Mouse (Mus musculus) liver, embryonic 13.5 days (tissue): Measurements from ENCODE around the gene Ugt1a6b. TPM values are rescaled to one million over a fixed set of nuclear protein-coding genes. Genes with fewer than 3 reads are reported as not detected.

ENCODE experiments used
- ATAC-seq: fragments of 200-750 bp; cut with Nextera tagmentation; 2 replicates; pipeline ENCODE4 v1.8.0; 2017; ENCODE audit warnings: low read depth, mild to moderate bottlenecking, moderate number of reproducible peaks, moderate library complexity
- DNase-seq: peaks from one replicate; pipeline ENCODE4 v3.0.0; 2022
- H3K27ac ChIP-seq: fragments of 300-500 bp; sonication (generic); 2 replicates; pipeline ENCODE4 v1.5.1; 2015; ENCODE audit warnings: moderate library complexity, mild to moderate bottlenecking, inconsistent platforms
- H3K27me3 ChIP-seq: fragments of 300-500 bp; sonication (generic); 2 replicates; pipeline ENCODE4 v1.6.1; 2015; ENCODE audit warnings: mild to moderate bottlenecking, inconsistent platforms
- H3K36me3 ChIP-seq: fragments of 300-500 bp; sonication (generic); 2 replicates; pipeline ENCODE4 v1.6.1; 2015; ENCODE audit warnings: mild to moderate bottlenecking, inconsistent platforms
- H3K4me1 ChIP-seq: fragments of 300-500 bp; sonication (generic); replicated peaks from 2 replicates; pipeline ENCODE4 v1.6.1; 2015; ENCODE audit warnings: inconsistent platforms
- H3K4me2 ChIP-seq: fragments of 300-500 bp; sonication (generic); 2 replicates; pipeline ENCODE4 v1.6.1; 2015; ENCODE audit warnings: inconsistent platforms, mild to moderate bottlenecking, moderate library complexity
- H3K4me3 ChIP-seq: fragments of 300-500 bp; sonication (generic); replicated peaks from 2 replicates; pipeline ENCODE4 v1.5.1; 2015; ENCODE audit warnings: mild to moderate bottlenecking, inconsistent platforms
- H3K9ac ChIP-seq: fragments of 300-500 bp; sonication (generic); 2 replicates; pipeline ENCODE4 v1.6.1; 2015; ENCODE audit warnings: mild to moderate bottlenecking, inconsistent platforms
- H3K9me3 ChIP-seq: fragments of 300-500 bp; sonication (generic); replicated peaks from 2 replicates; pipeline ENCODE4 v1.6.1; 2016; ENCODE audit warnings: inconsistent platforms
- WGBS: fragments of 180-500 bp; shearing (Covaris S2); methylation state at CpG from one replicate; pipeline ENCODE4 v1.1.7; 2015; ENCODE audit not compliant: insufficient replicate concordance; 5-methylcytosine and 5-hydroxymethylcytosine counted together
- polyA plus RNA-seq: library from polyadenylated mRNA; unstranded; fragments of >200 nt; fragmentation: Nextera tagmentation; extraction: Ambion mirVana; gene quantifications from 2 replicates; pipeline ENCODE4 v1.2.1, GENCODE M21; 2015

The Ugt1a6b gene
- polyA plus RNA-seq, 1 experiment from 2014 or later = 2.1 TPM

GRCm38 (mm10) chr1:88227482-88227881 lies 124.4 kb downstream of the Ugt1a6b start:
- H3K9ac ChIP-seq = no peak overlapping the region
- H3K4me2 ChIP-seq = no peak overlapping the region
- peaks cover 54% of the 10 kb centered on the region for H3K9me3 ChIP-seq
- no peaks in the 10 kb centered on the region for H3K27me3 ChIP-seq
- no peaks in the 10 kb centered on the region for H3K4me1 ChIP-seq
- no peak overlapping the region for H3K4me3 ChIP-seq
- no peaks in the 10 kb centered on the region for H3K36me3 ChIP-seq
- 42% methylated on average over 2 of the region's 2 CpGs for WGBS
- H3K27ac ChIP-seq = no peak overlapping the region
- DNase-seq (no peak), ATAC-seq (no peak)

- DNase-seq = no peak
- no peak overlapping the region for H3K27ac ChIP-seq
- WGBS = 57% methylated on average over 7 of the region's 7 CpGs
- no peaks in the 10 kb centered on the region for H3K4me1 ChIP-seq
- peaks cover 60% of the 10 kb centered on the region for H3K9me3 ChIP-seq
- H3K9ac ChIP-seq = no peak overlapping the region
- H3K4me3 ChIP-seq = no peak overlapping the region
- H3K36me3 ChIP-seq = no peaks in the 10 kb centered on the region
- ATAC-seq = no peak
- H3K27me3 ChIP-seq = no peaks in the 10 kb centered on the region
- no peak overlapping the region for H3K4me2 ChIP-seq
Measured at GRCm38 (mm10) chr1:88228121-88228520, 125.1 kb downstream of the Ugt1a6b start.

DNA sequence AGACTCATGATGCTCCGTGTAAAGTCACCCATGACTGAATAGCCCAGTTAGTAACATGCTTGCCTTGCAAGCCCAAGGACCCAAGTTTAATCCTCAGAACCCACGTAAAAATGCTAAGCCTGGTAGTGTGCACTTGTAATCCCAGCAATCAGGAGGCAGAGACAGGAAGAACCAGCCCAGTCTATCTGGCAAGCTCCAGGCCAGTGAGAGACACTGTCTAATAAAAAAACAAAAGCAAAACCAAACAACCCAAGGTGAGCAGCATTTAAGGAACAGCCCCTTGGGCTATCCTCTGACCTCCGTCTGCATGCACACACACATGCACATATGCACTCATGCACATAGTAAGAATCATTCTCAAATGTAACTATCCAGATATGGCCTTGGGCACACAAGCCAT lies 126.5 kb downstream of the Ugt1a6b start:
- H3K9ac ChIP-seq = no peak overlapping the region
- WGBS = 54% methylated on average over 3 of the region's 3 CpGs
- no peaks in the 10 kb centered on the region for H3K27me3 ChIP-seq
- ATAC-seq (no peak), DNase-seq (no peak)
- H3K4me1 ChIP-seq = no peaks in the 10 kb centered on the region
- peaks cover 74% of the 10 kb centered on the region for H3K9me3 ChIP-seq
- no peak overlapping the region for H3K4me2 ChIP-seq
- no peak overlapping the region for H3K4me3 ChIP-seq
- no peaks in the 10 kb centered on the region for H3K36me3 ChIP-seq
- H3K27ac ChIP-seq = no peak overlapping the region

DNA sequence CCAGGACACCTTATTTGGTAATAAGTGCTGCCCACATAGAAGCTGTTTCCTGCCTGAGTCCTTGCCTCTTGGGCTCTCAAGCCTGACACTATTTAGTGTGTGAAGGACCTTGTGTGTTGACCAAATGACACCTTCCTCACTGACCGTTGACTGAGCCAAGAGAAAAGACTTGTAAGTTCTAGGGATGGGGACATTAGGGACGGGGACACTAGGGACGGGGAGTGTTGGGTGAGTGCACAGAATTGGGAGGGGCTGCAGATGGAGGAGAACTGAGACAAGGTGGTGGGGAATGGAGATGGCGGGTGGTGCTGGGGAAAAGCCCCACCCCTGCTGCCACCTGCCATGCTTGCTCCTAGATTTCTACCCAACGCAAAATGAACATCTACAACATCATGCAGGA lies 126.9 kb downstream of the Ugt1a6b start:
- DNase-seq (no peak), ATAC-seq (0 out of 2 replicates have a peak, but pooled peaks have one; percentile 8)
- Histone ChIP-seq H3K4me2 (no peak overlapping the region), H3K27me3 (no peaks in the 10 kb centered on the region), H3K9ac (no peak overlapping the region), H3K9me3 (peaks cover 78% of the 10 kb centered on the region), H3K4me1 (no peaks in the 10 kb centered on the region), H3K27ac (no peak overlapping the region), H3K36me3 (no peaks in the 10 kb centered on the region), H3K4me3 (no peak overlapping the region)
- WGBS = 62% methylated on average over 5 of the region's 5 CpGs

- no peak overlapping the region for H3K4me2 ChIP-seq
- H3K36me3 ChIP-seq = no peaks in the 10 kb centered on the region
- DNase-seq (no peak), ATAC-seq (no peak)
- WGBS = 59% methylated on average over 7 of the region's 7 CpGs
- H3K27ac ChIP-seq = no peak overlapping the region
- H3K9me3 ChIP-seq = peaks cover 81% of the 10 kb centered on the region
- no peak overlapping the region for H3K9ac ChIP-seq
- H3K27me3 ChIP-seq = no peaks in the 10 kb centered on the region
- no peak overlapping the region for H3K4me3 ChIP-seq
- no peaks in the 10 kb centered on the region for H3K4me1 ChIP-seq
Measured at GRCm38 (mm10) chr1:88230421-88230820, 127.4 kb downstream of the Ugt1a6b start.

DNA sequence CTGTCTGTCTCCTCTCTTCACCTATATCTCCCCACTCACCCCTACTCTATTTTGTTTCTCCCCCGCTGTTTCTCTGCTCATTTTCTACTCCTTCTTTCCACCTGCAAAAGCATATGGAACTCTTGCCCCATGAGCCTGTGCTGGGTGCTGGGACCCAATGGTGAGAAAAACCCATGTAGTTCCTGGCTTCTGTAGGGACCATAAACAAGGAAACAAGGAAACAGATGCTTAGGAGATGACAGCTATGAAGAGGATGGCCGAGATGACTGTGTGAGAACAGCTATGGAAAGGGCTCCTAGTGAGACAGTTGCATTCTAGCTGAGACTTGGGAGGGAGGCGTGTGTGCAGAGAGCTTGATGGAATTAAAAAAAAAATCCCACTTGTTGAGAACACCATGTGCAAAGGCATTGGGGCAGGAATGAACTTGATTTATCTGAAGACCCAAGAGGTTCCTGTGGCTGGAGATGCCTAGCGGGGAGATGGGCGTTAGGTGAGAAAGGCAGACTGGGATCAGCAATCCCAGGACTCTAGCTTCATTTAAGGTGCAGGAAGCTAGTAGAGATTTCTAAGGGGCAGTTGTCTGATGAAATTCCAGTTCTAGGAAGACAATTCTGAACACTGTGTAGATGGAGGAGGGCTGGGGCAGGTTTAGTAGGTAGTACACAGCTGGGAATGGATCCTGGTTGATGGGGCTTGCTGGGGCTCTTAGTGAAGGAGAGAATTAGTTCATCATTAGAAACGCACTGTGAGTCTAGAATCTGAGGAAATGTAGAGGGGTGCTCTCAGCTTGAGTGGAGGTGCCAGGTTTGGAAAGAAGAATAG lies 128.1 kb downstream of the Ugt1a6b start:
- Histone ChIP-seq H3K4me1 (no peaks in the 10 kb centered on the region), H3K27me3 (no peaks in the 10 kb centered on the region), H3K27ac (no peak overlapping the region), H3K4me2 (no peak overlapping the region), H3K36me3 (no peaks in the 10 kb centered on the region), H3K4me3 (no peak overlapping the region), H3K9ac (no peak overlapping the region), H3K9me3 (peaks cover 82% of the 10 kb centered on the region)
- no peak for DNase-seq
- 57% methylated on average over 6 of the region's 6 CpGs for WGBS
- no peak for ATAC-seq

GRCm38 (mm10) chr1:88231803-88232499 lies 128.9 kb downstream of the Ugt1a6b start:
- Histone ChIP-seq H3K27me3 (no peaks in the 10 kb centered on the region), H3K27ac (no peak overlapping the region), H3K4me1 (no peaks in the 10 kb centered on the region), H3K4me3 (no peak overlapping the region), H3K4me2 (no peak overlapping the region), H3K9ac (no peak overlapping the region), H3K36me3 (no peaks in the 10 kb centered on the region), H3K9me3 (peaks cover 79% of the 10 kb centered on the region)
- 49% methylated on average over 7 of the region's 7 CpGs for WGBS
- DNase-seq (no peak), ATAC-seq (no peak)

DNA sequence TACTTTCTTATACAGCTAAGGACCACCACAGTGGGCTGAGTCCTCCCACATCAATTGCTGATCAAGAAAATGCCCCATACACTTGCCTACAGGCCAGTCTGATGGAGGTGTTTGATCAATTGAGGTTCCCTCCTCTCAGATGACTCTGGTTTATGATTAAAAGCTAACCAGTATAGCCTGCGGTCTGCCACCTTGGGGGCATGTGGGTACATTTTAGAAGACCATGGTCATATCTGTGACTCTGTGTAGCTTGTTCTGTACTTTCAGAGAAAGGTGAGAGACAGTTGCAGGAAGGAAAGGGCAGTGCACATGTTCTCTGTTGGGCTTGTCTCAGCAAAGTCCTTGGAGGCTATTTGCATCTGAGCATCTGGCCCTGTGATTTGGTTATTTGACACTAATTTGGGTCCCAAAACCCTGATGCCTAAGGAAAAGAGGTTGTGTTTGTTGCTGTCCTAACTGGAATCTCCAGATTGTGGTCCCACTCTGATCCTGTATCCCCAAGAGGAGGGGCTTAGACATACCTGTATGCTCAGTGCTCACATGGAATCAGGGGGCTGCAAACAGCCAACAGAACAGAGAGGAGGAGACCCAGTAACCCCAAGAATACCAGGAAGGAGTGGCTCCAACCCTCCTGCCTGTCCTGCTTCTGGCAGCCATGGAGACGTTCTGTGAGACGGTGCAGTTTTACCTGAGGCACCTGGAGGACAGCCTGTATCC lies 129.8 kb downstream of the Ugt1a6b start:
- no peak overlapping the region for H3K4me2 ChIP-seq
- H3K9ac ChIP-seq = no peak overlapping the region
- whole genome bisulfite sequencing = 47% methylated on average over 3 of the region's 3 CpGs
- H3K36me3 ChIP-seq = no peaks in the 10 kb centered on the region
- ATAC-seq (0 out of 2 replicates have a peak, but pooled peaks have one; percentile 2), DNase-seq (no peak)
- no peaks in the 10 kb centered on the region for H3K4me1 ChIP-seq
- peaks cover 81% of the 10 kb centered on the region for H3K9me3 ChIP-seq
- H3K4me3 ChIP-seq = no peak overlapping the region
- H3K27me3 ChIP-seq = no peaks in the 10 kb centered on the region
- no peak overlapping the region for H3K27ac ChIP-seq

DNA sequence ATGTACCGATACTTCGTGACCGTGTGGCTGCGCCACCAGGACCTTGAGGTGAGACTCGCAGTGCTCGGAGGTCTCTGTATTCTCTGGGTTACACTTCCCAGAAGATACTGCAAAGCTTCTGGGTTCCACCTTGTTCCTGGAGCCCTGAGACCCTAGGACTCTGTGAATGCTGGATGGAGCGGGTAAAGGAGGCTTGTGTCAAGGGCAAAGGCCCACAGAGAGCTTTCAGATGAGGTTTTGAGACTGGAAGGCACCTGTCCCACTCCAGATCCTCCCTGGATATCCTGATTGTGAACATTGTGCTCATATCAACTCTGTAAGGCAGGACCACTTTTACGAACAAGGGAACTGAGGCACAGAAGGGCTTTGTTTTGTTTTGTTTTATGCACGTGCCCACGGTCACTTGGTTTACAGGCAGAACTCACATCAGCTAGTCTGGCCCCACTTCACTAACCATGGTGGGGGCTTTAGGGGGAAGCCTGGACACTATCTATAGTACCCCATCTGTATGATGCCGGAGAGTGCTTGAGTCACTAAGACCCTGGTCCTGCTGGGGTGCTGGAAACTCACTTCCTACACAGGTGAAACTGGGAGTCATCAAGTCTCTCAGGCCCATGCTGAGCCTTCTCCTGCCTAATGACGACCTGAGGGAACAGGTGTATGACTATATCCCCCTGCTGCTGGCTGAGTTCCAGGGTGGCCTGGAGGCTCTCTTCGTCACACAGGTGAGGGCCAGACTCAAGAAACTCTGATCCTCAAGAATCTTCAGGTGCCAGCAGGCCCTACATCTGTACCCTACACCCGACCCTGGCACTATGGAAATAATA lies 130.6 kb downstream of the Ugt1a6b start:
- H3K27me3 ChIP-seq = no peaks in the 10 kb centered on the region
- peaks cover 83% of the 10 kb centered on the region for H3K9me3 ChIP-seq
- DNase-seq (no peak), ATAC-seq (0 out of 2 replicates have a peak, but pooled peaks have one; percentile 3)
- no peak overlapping the region for H3K4me2 ChIP-seq
- WGBS = 54% methylated on average over 14 of the region's 14 CpGs
- H3K36me3 ChIP-seq = no peaks in the 10 kb centered on the region
- H3K9ac ChIP-seq = no peak overlapping the region
- no peaks in the 10 kb centered on the region for H3K4me1 ChIP-seq
- H3K4me3 ChIP-seq = no peak overlapping the region
- no peak overlapping the region for H3K27ac ChIP-seq

GRCm38 (mm10) chr1:88234248-88234610 lies 131.2 kb downstream of the Ugt1a6b start:
- H3K27ac ChIP-seq = no peak overlapping the region
- WGBS = 45% methylated on average over 4 of the region's 4 CpGs
- no peak overlapping the region for H3K9ac ChIP-seq
- no peaks in the 10 kb centered on the region for H3K4me1 ChIP-seq
- ATAC-seq (no peak), DNase-seq (no peak)
- H3K9me3 ChIP-seq = peaks cover 88% of the 10 kb centered on the region
- H3K36me3 ChIP-seq = no peaks in the 10 kb centered on the region
- no peak overlapping the region for H3K4me2 ChIP-seq
- H3K4me3 ChIP-seq = no peak overlapping the region
- H3K27me3 ChIP-seq = no peaks in the 10 kb centered on the region

GRCm38 (mm10) chr1:88234646-88235045 lies 131.6 kb downstream of the Ugt1a6b start:
- no peak for DNase-seq
- Histone ChIP-seq H3K27ac (no peak overlapping the region), H3K9me3 (peaks cover 88% of the 10 kb centered on the region), H3K4me3 (no peak overlapping the region), H3K9ac (no peak overlapping the region), H3K36me3 (no peaks in the 10 kb centered on the region), H3K4me2 (no peak overlapping the region), H3K4me1 (no peaks in the 10 kb centered on the region), H3K27me3 (no peaks in the 10 kb centered on the region)
- no peak for ATAC-seq
- WGBS = 31% methylated on average over 5 of the region's 5 CpGs
